Mouse (Mus musculus): ENCODE measurements at regions not wholly inside any gene's neighbourhood (a gene's known extent, or its start where the extent isn't known, plus 50 kb on each side); places are given as distances from the start of the nearest gene placed in this dataset.

DNA sequence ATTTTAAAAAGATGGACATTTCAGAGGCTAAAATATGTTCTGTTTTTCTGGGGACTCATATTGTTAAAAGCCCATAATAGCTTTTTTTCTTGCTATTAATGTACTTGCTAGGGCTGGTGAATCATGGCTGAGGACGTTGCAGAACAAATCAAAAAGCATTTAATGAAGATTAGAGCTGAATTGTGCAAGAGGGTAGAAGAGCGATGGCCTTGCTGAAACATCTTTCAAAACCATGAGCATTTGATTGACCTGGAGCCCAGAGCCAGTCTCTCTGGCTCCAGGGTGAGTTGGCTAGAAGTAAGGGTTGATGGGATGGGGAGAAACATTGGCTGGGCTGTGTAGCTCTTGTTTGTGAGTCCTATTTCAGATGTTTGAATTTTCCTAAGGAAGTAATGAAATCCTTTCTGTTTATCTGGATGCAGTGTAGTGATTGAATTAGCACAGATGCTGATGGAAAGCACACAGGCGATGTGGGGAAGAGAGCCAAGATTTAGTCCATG, 313.8 kb upstream of the Sstr1 start:
- Histone ChIP-seq H3K4me1 (ENCODE audit: control insufficient read depth in 1 of 2, insufficient read depth in 2 of 2) (no peaks in the 10 kb centered on the region), H3K4me3 (replicated peaks in 1 of 3; ENCODE audit: low read depth in 2 of 3, low read length in 2 of 3, poor library complexity in 1 of 3) (no peak overlapping the region), H3K27me3 (replicated peaks) (no peaks in the 10 kb centered on the region), H3K36me3 (replicated peaks in 1 of 2; ENCODE audit: control insufficient read depth in 1 of 2, insufficient read depth in 1 of 2, low read length in 1 of 2) (no peaks in the 10 kb centered on the region), H3K9me3 (replicated peaks; ENCODE audit: low read length) (no peaks in the 10 kb centered on the region), H3K4me2 (ENCODE audit: insufficient read depth, low read depth, poor library complexity, severe bottlenecking) (no peak overlapping the region), H3K27ac (ENCODE audit: insufficient read depth, low read depth) (no peak overlapping the region), H3K79me2 (replicated peaks; ENCODE audit: control insufficient read depth, extremely low read depth, insufficient read depth, poor library complexity, severe bottlenecking) (no peaks in the 10 kb centered on the region), H3K9ac (ENCODE audit: insufficient read depth, low read depth) (no peak overlapping the region)
- dilution Hi-C loops (cut with MboI; ENCODE audit: extremely low pct_ligation_motif_present, extremely low pct_unique_long_range_greater_than_20kb, low sequenced_read_pairs) (no loop called here), in situ Hi-C loops (cut with MboI; ENCODE audit: low pct_ligation_motif_present, low pct_unique_long_range_greater_than_20kb, low sequenced_read_pairs) (no loop called here)
- no peak for TF ChIP-seq E2F4 (IDR thresholded peaks at IDR 0.05; ENCODE audit: insufficient replicate concordance, low read depth, low read length)
- no peak for TF ChIP-seq MAX (IDR thresholded peaks at IDR 0.05; ENCODE audit: low read length)
- TF ChIP-seq MYC (IDR thresholded peaks at IDR 0.05; ENCODE audit: low read depth, low read length) = no peak
- TF ChIP-seq PAX5 (IDR thresholded peaks at IDR 0.05; ENCODE audit: low read length) = no peak
- no peak for TF ChIP-seq RAD21 (IDR thresholded peaks at IDR 0.05; ENCODE audit: low read depth, low read length)
- no peak for TF ChIP-seq POLR2AphosphoS2 (IDR thresholded peaks at IDR 0.05; ENCODE audit: low read depth, low read length)
- TF ChIP-seq ZKSCAN1 (IDR thresholded peaks at IDR 0.05; ENCODE audit: borderline replicate concordance, low read depth, low read length) = no peak
- no peak for DNase-seq (ENCODE audit: extremely low read depth)

DNA sequence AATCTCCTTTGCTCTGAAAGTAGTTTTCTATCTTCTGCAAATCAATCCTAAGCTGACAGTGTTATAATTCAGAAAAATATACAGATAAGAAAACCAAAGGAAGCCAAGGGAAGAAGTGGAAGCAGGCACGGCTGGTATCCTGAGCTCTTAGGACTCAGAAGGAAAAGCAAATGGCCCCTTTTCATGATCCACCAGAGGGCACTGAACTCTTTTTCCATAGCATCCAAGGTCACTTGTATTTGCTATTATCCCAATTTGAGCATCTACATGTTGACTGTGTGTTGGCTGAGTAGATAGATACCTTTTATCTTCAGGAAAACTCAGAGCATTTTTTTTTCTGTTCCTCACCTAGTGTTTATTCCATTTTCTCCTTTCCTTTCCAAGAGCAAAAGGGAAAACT, 306.9 kb upstream of the Sstr1 start:
- no peak overlapping the region for H3K4me3 ChIP-seq (replicated peaks in 1 of 3; ENCODE audit: low read depth in 2 of 3, low read length in 2 of 3, poor library complexity in 1 of 3)
- H3K9ac ChIP-seq (ENCODE audit: insufficient read depth, low read depth) = no peak overlapping the region
- H3K27ac ChIP-seq (ENCODE audit: insufficient read depth, low read depth) = no peak overlapping the region
- dilution Hi-C loops (cut with MboI; ENCODE audit: extremely low pct_ligation_motif_present, extremely low pct_unique_long_range_greater_than_20kb, low sequenced_read_pairs) (no loop called here), in situ Hi-C loops (cut with MboI; ENCODE audit: low pct_ligation_motif_present, low pct_unique_long_range_greater_than_20kb, low sequenced_read_pairs) (no loop called here)
- no peaks in the 10 kb centered on the region for H3K79me2 ChIP-seq (replicated peaks; ENCODE audit: control insufficient read depth, extremely low read depth, insufficient read depth, poor library complexity, severe bottlenecking)
- H3K27me3 ChIP-seq (replicated peaks) = no peaks in the 10 kb centered on the region
- no peak for TF ChIP-seq MXI1 (IDR thresholded peaks at IDR 0.05; ENCODE audit: low read depth, low read length)
- no peak for TF ChIP-seq MEF2A (IDR thresholded peaks at IDR 0.05; ENCODE audit: borderline replicate concordance, low read depth, low read length)
- TF ChIP-seq JUN (IDR thresholded peaks at IDR 0.05; ENCODE audit: insufficient read depth, low read depth, low read length) = no peak
- no peak for TF ChIP-seq JUND (conservative IDR thresholded peaks at IDR 0.05; ENCODE audit: low read depth, low read length)
- no peak for TF ChIP-seq MAFK (IDR thresholded peaks at IDR 0.05; ENCODE audit: insufficient replicate concordance, low read length)
- TF ChIP-seq RCOR1 (conservative IDR thresholded peaks at IDR 0.05; ENCODE audit: low read depth, low read length) = no peak
- no peak for DNase-seq (ENCODE audit: extremely low read depth)
- no peaks in the 10 kb centered on the region for H3K36me3 ChIP-seq (replicated peaks in 1 of 2; ENCODE audit: control insufficient read depth in 1 of 2, insufficient read depth in 1 of 2, low read length in 1 of 2)
- H3K4me2 ChIP-seq (ENCODE audit: insufficient read depth, low read depth, poor library complexity, severe bottlenecking) = no peak overlapping the region
- no peaks in the 10 kb centered on the region for H3K4me1 ChIP-seq (ENCODE audit: control insufficient read depth in 1 of 2, insufficient read depth in 2 of 2)
- no peaks in the 10 kb centered on the region for H3K9me3 ChIP-seq (replicated peaks; ENCODE audit: low read length)

DNA sequence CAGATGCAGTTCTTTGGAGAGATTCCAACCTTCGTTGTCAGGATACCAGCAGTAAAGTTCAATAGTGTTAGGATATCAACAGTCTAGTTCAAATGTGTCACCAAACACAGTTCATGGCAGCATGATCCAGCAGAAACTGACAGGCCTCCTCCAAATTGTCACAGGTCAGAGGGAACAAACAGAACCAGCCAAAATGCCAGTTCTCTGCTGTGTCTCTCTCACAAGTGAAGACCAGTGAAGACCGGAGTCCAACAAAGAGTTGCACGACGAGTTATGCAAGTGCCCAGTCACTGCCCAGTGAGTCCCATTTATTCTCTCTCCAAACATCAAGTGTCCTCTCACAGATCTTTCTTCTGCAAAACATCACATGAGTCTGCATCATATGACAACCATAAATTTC, 293.4 kb upstream of the Sstr1 start:
- Histone ChIP-seq H3K4me2 (ENCODE audit: insufficient read depth, low read depth, poor library complexity, severe bottlenecking) (no peak overlapping the region), H3K9ac (ENCODE audit: insufficient read depth, low read depth) (no peak overlapping the region), H3K4me3 (replicated peaks in 1 of 3; ENCODE audit: low read depth in 2 of 3, low read length in 2 of 3, poor library complexity in 1 of 3) (no peak overlapping the region), H3K79me2 (replicated peaks; ENCODE audit: control insufficient read depth, extremely low read depth, insufficient read depth, poor library complexity, severe bottlenecking) (no peaks in the 10 kb centered on the region), H3K27ac (ENCODE audit: insufficient read depth, low read depth) (no peak overlapping the region), H3K4me1 (ENCODE audit: control insufficient read depth in 1 of 2, insufficient read depth in 2 of 2) (0 out of 4 replicates have a peak, but pooled peaks cover 0 to 3% of the 10 kb centered on the region in 2 experiments), H3K27me3 (replicated peaks) (no peaks in the 10 kb centered on the region), H3K9me3 (replicated peaks; ENCODE audit: low read length) (no peaks in the 10 kb centered on the region), H3K36me3 (replicated peaks in 1 of 2; ENCODE audit: control insufficient read depth in 1 of 2, insufficient read depth in 1 of 2, low read length in 1 of 2) (no peaks in the 10 kb centered on the region)
- dilution Hi-C loops (cut with MboI; ENCODE audit: extremely low pct_ligation_motif_present, extremely low pct_unique_long_range_greater_than_20kb, low sequenced_read_pairs) (no loop called here), in situ Hi-C loops (cut with MboI; ENCODE audit: low pct_ligation_motif_present, low pct_unique_long_range_greater_than_20kb, low sequenced_read_pairs) (no loop called here)
- TF ChIP-seq JUND (conservative IDR thresholded peaks at IDR 0.05; ENCODE audit: low read depth, low read length) = no peak
- TF ChIP-seq SMC3 (IDR thresholded peaks at IDR 0.05; ENCODE audit: low read depth, low read length) = no peak
- no peak for TF ChIP-seq SIN3A (IDR thresholded peaks at IDR 0.05; ENCODE audit: low read length)
- TF ChIP-seq JUN (IDR thresholded peaks at IDR 0.05; ENCODE audit: insufficient read depth, low read depth, low read length) = no peak
- no peak for TF ChIP-seq CHD1 (IDR thresholded peaks at IDR 0.05; ENCODE audit: low read depth, low read length)
- DNase-seq (ENCODE audit: extremely low read depth) = no peak
